Mouse (Mus musculus) thymus, adult 2 months (tissue): ENCODE results near the gene Ppp1r9a. TPM values are rescaled to one million over a fixed set of nuclear protein-coding genes. Genes with fewer than 3 reads are reported as not detected.

ENCODE experiments used
- DNase-seq: peaks from one replicate; pipeline ENCODE4 v3.0.0; 2021
- H3K27ac ChIP-seq: fragments of 200-500 bp; 2 replicates; pipeline ENCODE4 v1.5.1; 2012; ENCODE audit warnings: low read length, control low read depth; ENCODE audit not compliant: control insufficient read depth, insufficient read depth
- H3K27me3 ChIP-seq: fragments of 200-500 bp; 2 replicates; pipeline ENCODE4 v1.6.1; 2012; ENCODE audit warnings: mild to moderate bottlenecking, low read length, moderate library complexity, mixed read lengths; ENCODE audit not compliant: control insufficient read depth, insufficient read depth
- H3K36me3 ChIP-seq: fragments of 200-500 bp; 2 replicates; pipeline ENCODE4 v1.6.1; 2012; ENCODE audit warnings: mild to moderate bottlenecking, low read length, moderate library complexity; ENCODE audit not compliant: control insufficient read depth, insufficient read depth
- H3K4me1 ChIP-seq: fragments of 200-500 bp; replicated peaks from 2 replicates; pipeline ENCODE4 v1.6.1; 2012; ENCODE audit warnings: low read length; ENCODE audit not compliant: control insufficient read depth, insufficient read depth
- H3K4me3 ChIP-seq: fragments of 200-500 bp; 2 replicates; pipeline ENCODE4 v1.5.1; 2012; ENCODE audit warnings: mild to moderate bottlenecking, low read length, control low read depth, moderate library complexity; ENCODE audit not compliant: control insufficient read depth, insufficient read depth
- CTCF ChIP-seq: fragments of 200-500 bp; IDR thresholded peaks from 2 replicates; pipeline ENCODE4 v1.5.1; 2012; ENCODE audit warnings: mild to moderate bottlenecking, control low read depth, low read length, moderate library complexity, borderline replicate concordance; ENCODE audit not compliant: control insufficient read depth, poor library complexity, insufficient read depth; ENCODE audit errors: extremely low read depth
- POLR2A ChIP-seq: fragments of 200-500 bp; IDR thresholded peaks from 2 replicates; pipeline ENCODE4 v1.6.1; 2012; ENCODE audit warnings: mild to moderate bottlenecking, low read length, control low read depth, moderate library complexity; ENCODE audit not compliant: control insufficient read depth, poor library complexity, insufficient read depth; ENCODE audit errors: extremely low read depth
- WGBS: fragments of 180-500 bp; shearing (Covaris S2); methylation state at CpG from one replicate; pipeline ENCODE4 v1.1.7; 2018; 5-methylcytosine and 5-hydroxymethylcytosine counted together
- polyA plus RNA-seq: library from polyadenylated mRNA; depleted of rRNA; stranded (reverse); fragments of >200 nt; gene quantifications from 2 replicates; pipeline ENCODE4 v1.2.3, GENCODE M21; 2012; rRNA removed

Gene Ppp1r9a
- polyA plus RNA-seq, 1 experiment = 0.92 TPM

DNA sequence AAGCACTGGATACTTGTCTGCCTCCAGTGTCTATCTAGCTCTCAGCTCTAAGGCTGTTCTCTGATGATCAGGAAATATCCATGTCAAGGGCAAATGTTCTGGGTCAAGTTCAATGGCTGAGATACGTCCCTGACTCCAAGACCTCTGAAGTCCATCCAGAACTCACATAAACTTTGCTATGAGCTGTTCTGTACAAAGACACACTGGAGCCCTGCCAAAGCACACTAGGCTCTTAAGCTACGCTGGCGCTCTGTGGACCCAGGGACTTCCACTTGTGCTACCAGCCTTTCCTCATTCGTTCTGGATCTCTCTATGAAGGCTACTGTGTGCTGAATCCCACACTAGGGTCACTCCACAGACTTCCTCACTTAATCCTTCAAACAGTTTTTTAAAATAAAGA, 286.8 kb downstream of the Ppp1r9a start:
- H3K4me1 ChIP-seq = no peaks in the 10 kb centered on the region
- 83% methylated on average over 4 of the region's 4 CpGs for WGBS
- H3K27ac ChIP-seq = no peak overlapping the region
- no peaks in the 10 kb centered on the region for H3K27me3 ChIP-seq
- DNase-seq = no peak
- no peak for TF ChIP-seq POLR2A
- TF ChIP-seq CTCF = no peak
- no peak overlapping the region for H3K4me3 ChIP-seq
- no peaks in the 10 kb centered on the region for H3K36me3 ChIP-seq

DNA sequence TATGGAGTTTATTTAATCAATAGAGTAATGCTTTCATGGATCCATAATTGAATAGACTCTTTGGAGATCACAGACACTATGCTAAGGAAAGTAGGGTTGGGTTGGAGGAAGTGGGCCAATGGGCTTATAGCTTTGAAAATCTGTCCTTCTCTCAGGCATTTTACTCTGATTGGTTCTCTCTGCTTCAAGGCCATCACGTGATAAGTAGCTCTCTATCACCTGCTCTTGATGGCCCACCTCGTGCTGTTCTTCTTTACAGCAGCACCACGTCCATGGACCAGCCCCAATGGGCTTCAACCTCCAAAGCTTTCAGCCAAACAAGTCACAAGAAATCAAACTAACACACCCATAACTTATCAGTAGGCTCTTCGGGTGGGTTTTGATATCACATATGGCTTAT, 288.0 kb downstream of the Ppp1r9a start:
- no peak for TF ChIP-seq POLR2A
- no peak for TF ChIP-seq CTCF
- 86% methylated on average over 4 of the region's 4 CpGs for WGBS
- H3K4me3 ChIP-seq = no peak overlapping the region

DNA sequence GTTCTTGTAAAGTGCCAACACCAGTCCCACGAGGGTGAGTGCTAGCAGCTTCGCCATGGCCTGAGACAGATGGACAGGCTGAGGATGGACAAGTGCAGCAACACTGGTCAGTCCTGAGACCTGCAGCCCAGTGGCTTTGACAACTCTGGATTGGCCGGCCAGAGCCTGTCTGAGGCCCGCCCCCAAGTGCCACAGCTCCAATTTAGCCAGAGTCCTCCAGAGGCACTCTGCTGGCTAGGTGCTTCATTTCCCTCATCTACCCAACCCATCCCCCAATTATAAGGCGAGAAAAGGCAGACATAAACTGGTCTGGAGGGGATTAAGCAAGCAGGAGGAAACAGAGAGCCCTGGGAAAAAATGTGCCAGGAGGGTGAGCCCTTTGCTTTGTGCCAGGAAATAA, 291.0 kb downstream of the Ppp1r9a start, which contains the start of gene Pon1:
Pon1 (minus strand) TSS at position 254 of the 400 bp plus-strand sequence.
- DNase-seq = no peak
- no peak within 1 kb of the TSS for H3K27ac ChIP-seq
- no peaks in the 10 kb centered on the region for H3K36me3 ChIP-seq
- WGBS = 80% methylated on average over 5 of the region's 5 CpGs
- no peaks in the 10 kb centered on the region for H3K4me1 ChIP-seq
- TF ChIP-seq CTCF = no peak
- TF ChIP-seq POLR2A = no peak
- H3K27me3 ChIP-seq = no peaks in the 10 kb centered on the region
- no peak within 1 kb of the TSS for H3K4me3 ChIP-seq

More for the DNA sequence above, 288.0 kb downstream of the Ppp1r9a start:
- no peaks in the 10 kb centered on the region for H3K27me3 ChIP-seq
- no peak for DNase-seq
- no peak overlapping the region for H3K27ac ChIP-seq
- H3K36me3 ChIP-seq = no peaks in the 10 kb centered on the region
- H3K4me1 ChIP-seq = no peaks in the 10 kb centered on the region

DNA sequence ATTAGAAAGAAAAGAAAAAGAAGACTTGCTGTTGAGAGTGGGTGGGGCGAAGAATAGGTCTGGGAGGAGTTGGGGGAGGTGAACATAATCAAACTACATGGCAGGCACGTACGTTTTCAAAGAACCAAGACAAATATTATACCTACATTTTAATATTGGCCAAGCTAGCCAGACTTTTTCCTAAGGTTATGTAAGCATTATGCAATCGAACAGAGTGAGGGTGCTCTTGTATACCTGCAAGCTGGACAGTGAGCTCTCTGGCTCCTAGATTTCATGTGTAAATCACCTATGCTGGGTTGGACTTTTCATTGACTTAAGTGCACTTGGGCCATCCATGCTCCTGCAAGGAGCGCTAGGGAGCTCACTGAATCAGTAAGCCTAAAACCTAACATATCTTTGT, 295.9 kb downstream of the Ppp1r9a start:
- H3K27ac ChIP-seq = no peak overlapping the region
- H3K36me3 ChIP-seq = no peaks in the 10 kb centered on the region
- no peak overlapping the region for H3K4me3 ChIP-seq
- H3K4me1 ChIP-seq = no peaks in the 10 kb centered on the region
- no peaks in the 10 kb centered on the region for H3K27me3 ChIP-seq
- DNase-seq = no peak
- 97% methylated on average over 5 of the region's 5 CpGs for WGBS
- TF ChIP-seq CTCF = no peak

DNA sequence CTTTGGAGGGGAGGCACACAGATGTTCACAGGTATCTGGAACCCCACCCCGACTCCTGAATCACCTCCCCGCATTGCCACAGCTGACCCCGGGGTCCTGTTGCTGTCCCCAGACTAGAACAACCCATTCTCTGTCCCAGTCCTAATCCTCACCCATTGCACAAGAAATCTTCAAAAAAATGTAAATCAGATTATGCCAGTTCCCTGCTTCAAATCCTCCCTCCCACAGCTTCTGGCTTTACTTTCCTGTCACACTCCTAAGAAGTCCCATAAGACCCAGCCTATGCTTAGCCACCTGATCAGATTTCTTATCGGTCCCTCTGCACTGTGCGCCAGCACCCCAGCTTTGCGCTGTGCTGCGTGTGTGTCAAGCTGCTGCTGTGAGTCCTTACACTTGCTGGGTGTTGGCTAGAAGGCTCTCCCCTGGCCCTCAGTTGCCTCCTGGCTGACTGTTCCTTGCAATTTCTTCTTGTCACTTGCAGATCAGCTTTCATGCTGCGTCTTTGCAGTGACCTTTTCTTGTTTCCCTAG, 296.7 kb downstream of the Ppp1r9a start:
- no peak for DNase-seq
- no peak overlapping the region for H3K27ac ChIP-seq
- 96% methylated on average over 8 of the region's 8 CpGs for WGBS
- no peaks in the 10 kb centered on the region for H3K36me3 ChIP-seq
- no peaks in the 10 kb centered on the region for H3K27me3 ChIP-seq
- no peak overlapping the region for H3K4me3 ChIP-seq
- no peaks in the 10 kb centered on the region for H3K4me1 ChIP-seq
- TF ChIP-seq CTCF (no peak), POLR2A (no peak)

DNA sequence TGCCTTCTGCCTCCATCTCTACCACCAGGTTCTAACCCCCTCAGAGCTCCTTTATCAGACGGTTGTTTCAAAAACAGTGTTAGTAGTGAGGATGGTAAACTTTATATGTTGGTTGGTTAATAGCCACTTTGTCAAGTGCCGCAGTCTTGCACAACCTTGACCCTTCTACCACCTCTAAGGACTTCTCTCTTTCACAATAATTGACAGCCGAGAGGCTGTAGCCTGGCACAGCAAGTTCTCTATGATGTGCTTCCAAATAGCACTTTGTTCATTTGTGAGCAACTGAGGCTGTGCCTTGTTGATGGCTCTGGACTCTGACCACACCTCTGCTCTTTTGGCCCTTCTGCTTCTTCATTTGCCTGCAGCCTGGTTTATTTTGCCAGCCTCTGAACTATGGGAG, 297.2 kb downstream of the Ppp1r9a start:
- TF ChIP-seq POLR2A = no peak
- no peak for TF ChIP-seq CTCF
- Histone ChIP-seq H3K4me3 (no peak overlapping the region), H3K4me1 (no peaks in the 10 kb centered on the region), H3K27me3 (no peaks in the 10 kb centered on the region), H3K27ac (no peak overlapping the region), H3K36me3 (no peaks in the 10 kb centered on the region)
- DNase-seq = no peak
- 95% methylated on average over 3 of the region's 3 CpGs for whole genome bisulfite sequencing

DNA sequence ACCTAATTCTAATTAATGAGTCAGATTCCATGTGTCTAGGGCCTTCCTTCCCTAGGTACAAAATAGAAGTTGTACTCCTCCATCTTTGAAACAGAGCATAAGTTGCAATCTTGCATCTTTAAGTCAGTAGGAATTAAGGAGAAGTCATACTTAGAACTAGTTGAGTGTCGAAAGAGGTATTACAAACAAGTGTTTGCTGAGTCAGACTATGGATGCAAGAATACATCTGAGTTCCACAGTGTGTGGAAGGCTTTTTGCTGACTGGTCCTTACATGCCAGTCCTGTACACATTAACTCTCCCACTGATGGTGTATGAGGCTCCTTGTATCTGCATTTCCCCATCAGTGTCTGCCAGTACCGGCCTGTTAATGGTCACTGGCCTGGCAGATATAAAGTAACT, 305.1 kb downstream of the Ppp1r9a start:
- no peak overlapping the region for H3K27ac ChIP-seq
- no peak for TF ChIP-seq CTCF
- TF ChIP-seq POLR2A = no peak
- WGBS = 92% methylated on average over 2 of the region's 2 CpGs
- no peaks in the 10 kb centered on the region for H3K27me3 ChIP-seq
- H3K4me1 ChIP-seq = no peaks in the 10 kb centered on the region
- no peaks in the 10 kb centered on the region for H3K36me3 ChIP-seq
- no peak overlapping the region for H3K4me3 ChIP-seq
- DNase-seq = no peak

Other genes starting within 250 kb of the Ppp1r9a start
- gene Sgce, start 155.7 kb upstream of the Ppp1r9a start, polyA plus RNA-seq = 1.6 and 2.7 TPM in 2 replicates
- 0.32 TPM in 2 replicates for gene Peg10, start 155.6 kb upstream of the Ppp1r9a start, polyA plus RNA-seq